Mouse (Mus musculus): Measurements from ENCODE around the gene Tspear.

The Tspear gene

GRCm38 (mm10) chr10:77882553-77882952, 196.2 kb downstream of the Tspear start:
- no peak for DNase-seq

GRCm38 (mm10) chr10:77886007-77886747, 199.8 kb downstream of the Tspear start:
- no peak for DNase-seq

GRCm38 (mm10) chr10:77890987-77891565, 204.7 kb downstream of the Tspear start:
- DNase-seq = no peak

- no peak for DNase-seq
These were observed 209.2 kb downstream of the Tspear start for GRCm38 (mm10) chr10:77895562-77895961.

GRCm38 (mm10) chr10:77900126-77900525, 213.8 kb downstream of the Tspear start:
- no peak for DNase-seq

GRCm38 (mm10) chr10:77900903-77901818, 214.8 kb downstream of the Tspear start:
- no peak for DNase-seq

- DNase-seq = no peak
These were observed 215.5 kb downstream of the Tspear start for GRCm38 (mm10) chr10:77901871-77902210.

GRCm38 (mm10) chr10:77902211-77902893, 216.0 kb downstream of the Tspear start, which contains the start of gene Lrrc3:
TSS of gene Lrrc3 (minus strand) at chr10:77902536.
- DNase-seq = peak; percentile 9 to 14

- peak in 1 of 2 experiments; percentile 9 for DNase-seq
These were observed 216.7 kb downstream of the Tspear start for GRCm38 (mm10) chr10:77902894-77903715.

GRCm38 (mm10) chr10:77912605-77913004, 226.2 kb downstream of the Tspear start:
- no peak for DNase-seq

- DNase-seq = no peak
These were observed 226.9 kb downstream of the Tspear start for GRCm38 (mm10) chr10:77913292-77913691.

- peak; percentile 14 to 15 for DNase-seq
These were observed 230.4 kb downstream of the Tspear start for GRCm38 (mm10) chr10:77916636-77917335.

GRCm38 (mm10) chr10:77921009-77921408, 234.6 kb downstream of the Tspear start:
- DNase-seq = no peak

- no peak for DNase-seq
These were observed 236.3 kb downstream of the Tspear start for GRCm38 (mm10) chr10:77922681-77923080.

- DNase-seq = peak; percentile 16 to 22
These were observed 239.8 kb downstream of the Tspear start for GRCm38 (mm10) chr10:77926140-77926539.

- no peak for DNase-seq
These were observed 241.0 kb downstream of the Tspear start for GRCm38 (mm10) chr10:77927375-77927774.

Measured in thymus, adult 18-20 months (tissue).